Mouse (Mus musculus) megakaryocyte-erythroid progenitor cell, adult 5-6 weeks (primary cell): ENCODE results near the gene Cd248. TPM values are rescaled to one million over a fixed set of nuclear protein-coding genes. Genes with fewer than 3 reads are reported as not detected.

Experiments used
- ATAC-seq: replicated peaks from 2 replicates; pipeline ENCODE4 v1.8.0; 2016; ENCODE audit warnings: mild to moderate bottlenecking, inconsistent platforms; ENCODE audit not compliant: severe bottlenecking, poor library complexity, low FRiP score, low TSS enrichment
- total RNA-seq, 2 experiments: library from RNA; stranded (forward) in 1 of 2; stranded (reverse) in 1 of 2; fragments of 200-1000, 215-1000 nt in 1 of 2; fragments of >200 nt in 1 of 2; fragmentation: Nextera tagmentation in 1 of 2; gene quantifications; 2 replicates each; pipeline ENCODE4 v1.2.3; 2014 to 2017

Gene Cd248
- total RNA-seq, 2 experiments from 2014 or later: 3.2 to 4.1 TPM

DNA sequence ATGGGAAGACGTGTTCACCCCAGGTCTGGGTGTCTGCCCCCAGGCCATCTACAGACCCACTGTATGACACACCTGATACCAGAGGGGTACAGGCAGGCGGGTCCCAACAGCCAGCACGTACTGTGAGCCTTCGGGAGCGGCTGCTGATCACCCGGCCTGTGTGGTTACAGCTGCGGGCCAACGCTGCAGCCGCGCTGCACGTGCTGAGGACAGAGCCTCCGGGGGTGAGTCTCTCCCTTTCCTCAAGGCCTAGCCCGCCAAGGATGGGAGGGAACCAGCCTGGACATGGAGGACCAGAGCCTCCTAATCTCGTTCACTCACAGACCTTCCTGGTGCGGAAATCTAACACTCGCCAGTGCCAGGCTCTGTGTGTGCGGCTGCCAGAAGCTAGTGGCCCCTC lies 16.8 kb upstream of the Cd248 start:
- no peak for ATAC-seq

DNA sequence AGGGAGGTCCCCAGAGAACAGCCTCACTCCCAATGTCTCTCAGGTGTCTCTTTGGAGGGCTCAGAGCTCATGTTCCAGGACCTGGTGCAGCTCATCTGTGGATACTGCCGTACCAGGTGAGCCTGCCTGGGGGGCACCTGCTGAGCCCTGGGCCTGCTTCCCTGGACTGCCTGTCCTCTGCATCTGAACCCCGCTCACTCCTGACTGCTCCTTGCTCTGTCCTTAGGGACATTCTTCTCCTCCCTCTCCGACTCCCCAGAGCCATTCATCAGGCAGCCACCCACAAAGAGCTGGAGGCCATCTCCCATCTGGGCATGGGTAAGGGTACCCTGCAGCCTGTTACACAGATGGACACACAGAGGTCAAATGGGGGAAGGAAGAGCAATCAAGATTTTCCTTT lies 16.4 kb upstream of the Cd248 start:
- ATAC-seq: no peak

DNA sequence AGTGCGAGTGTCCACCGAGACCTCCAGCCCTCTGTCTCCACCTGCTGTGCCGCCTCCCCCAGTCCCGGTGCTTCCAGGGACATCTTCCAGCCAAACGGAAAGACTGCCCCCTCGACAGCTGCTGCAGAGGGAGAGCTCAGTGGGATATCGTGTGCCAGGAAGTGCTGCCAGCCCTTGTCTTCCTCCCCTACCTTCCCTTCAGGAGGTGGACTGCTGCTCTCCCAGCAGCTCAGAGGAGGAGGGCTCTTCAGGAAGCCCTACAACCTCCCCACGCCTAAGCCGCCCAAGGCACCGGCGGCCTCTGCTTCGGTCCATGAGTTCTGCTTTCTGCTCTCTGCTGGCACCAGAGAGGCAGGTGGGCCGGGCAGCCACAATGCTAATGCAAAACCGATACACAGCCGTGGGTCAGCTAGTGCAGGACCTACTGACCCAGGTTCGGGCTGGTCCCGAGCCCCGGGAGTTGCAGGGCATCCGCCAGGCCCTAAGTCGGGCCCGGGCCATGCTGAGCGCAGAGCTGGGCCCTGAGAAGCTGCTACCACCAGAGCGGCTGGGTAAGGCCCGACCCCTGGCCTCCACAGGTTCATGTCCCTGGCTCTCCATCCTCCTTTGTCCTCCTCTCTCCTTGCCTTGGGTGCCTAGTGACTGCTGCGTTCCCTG lies 15.6 kb upstream of the Cd248 start:
- no peak for ATAC-seq

DNA sequence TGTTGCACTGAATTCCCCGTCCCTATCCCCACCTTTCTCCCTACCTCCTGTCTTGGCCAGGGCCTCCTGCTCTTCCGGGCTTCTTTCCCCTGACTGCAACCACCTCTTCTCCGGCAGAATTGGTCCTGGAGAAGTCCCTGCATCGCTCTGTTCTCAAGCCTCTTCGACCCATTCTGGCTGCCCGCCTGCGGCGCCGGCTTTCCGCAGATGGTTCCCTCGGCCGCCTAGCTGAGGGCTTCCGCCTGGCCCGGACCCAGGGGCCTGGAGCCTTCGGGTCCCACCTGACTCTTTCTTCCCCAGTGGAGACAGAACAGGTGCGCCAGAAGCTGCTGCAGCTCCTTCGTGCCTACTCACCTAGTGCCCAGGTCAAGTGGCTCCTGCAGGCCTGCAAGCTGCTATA lies 15.0 kb upstream of the Cd248 start:
- no peak for ATAC-seq

DNA sequence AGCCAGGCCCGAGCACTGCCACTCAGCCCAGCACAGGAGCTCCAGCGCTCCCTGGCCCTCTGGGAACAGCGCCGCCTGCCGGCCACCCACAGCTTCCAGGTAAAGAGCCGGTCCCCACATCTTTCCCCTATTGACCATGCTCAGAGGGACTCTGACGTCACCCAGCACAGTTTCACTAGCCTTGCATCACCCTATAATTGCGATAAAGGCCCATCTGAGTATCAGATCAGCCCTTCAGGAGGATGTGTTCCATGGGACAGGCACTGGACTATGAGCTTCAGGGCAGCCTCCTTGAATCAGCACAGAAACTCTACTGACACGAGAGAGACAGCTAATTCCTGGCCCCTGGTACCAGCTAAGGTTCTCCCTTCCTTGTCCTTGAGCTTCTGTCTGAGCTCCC lies 14.0 kb upstream of the Cd248 start:
- ATAC-seq: peak; percentile 59

DNA sequence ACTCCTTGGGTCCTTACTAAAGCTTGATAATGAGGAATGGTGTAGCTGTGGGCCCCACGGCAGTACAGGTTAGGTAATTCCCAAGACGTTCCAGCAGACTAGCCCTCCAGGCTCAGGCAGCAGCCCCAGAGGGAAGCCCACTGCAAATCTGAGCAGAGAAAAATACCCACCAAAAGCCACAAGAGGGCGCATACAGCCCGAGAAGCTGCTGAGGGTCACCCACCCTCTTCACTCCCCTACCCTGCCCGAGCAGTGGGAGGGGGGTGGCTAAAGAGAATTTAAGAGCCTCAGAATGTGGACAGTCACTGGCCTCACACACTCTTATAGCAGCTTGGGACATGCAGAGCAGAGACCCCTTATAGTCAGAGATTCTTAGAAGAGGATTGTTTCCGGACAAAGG lies 11.6 kb upstream of the Cd248 start:
- no peak for ATAC-seq

DNA sequence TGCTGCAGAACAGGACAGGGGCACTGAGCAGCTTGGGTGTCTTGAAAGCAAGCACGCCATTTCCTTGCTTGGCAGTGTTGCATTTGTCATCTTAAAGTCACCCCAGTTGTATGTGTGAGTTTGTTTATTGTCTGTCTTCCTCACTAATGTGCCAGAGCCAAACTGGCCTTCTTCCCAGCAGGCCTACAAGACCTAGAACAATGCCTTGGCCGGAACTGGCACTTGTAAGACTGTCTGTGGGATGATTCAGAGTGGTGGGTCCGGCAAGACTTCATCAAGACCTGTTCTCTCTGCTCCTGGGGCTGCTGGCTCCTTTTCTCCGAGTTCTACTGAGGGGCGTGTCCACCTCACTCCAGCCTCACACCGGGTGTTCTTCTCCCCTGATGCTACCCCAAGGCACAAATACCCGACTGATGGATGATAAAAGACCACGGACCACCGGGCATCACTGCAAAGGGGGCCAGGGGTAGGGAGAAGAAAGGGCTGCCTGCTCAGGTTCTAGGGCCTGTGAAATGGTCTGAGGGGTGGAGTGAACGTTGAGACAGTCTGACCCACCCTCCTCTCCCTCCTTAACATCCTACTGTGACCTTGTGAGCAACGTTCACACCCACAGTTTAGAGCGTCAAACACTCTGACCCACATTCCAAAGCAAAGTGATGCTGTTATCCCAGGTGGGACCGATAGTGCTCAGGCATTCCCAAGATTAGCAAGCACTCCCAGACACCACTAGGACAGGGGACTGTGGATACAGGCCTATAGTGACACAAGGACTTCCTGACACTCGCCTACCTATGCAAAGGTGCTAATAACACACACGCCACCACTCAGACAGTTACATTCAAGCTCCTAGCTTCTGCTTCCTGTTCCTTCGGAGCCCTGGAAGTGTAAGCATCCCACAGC lies 9.8 kb upstream of the Cd248 start:
- no peak for ATAC-seq

DNA sequence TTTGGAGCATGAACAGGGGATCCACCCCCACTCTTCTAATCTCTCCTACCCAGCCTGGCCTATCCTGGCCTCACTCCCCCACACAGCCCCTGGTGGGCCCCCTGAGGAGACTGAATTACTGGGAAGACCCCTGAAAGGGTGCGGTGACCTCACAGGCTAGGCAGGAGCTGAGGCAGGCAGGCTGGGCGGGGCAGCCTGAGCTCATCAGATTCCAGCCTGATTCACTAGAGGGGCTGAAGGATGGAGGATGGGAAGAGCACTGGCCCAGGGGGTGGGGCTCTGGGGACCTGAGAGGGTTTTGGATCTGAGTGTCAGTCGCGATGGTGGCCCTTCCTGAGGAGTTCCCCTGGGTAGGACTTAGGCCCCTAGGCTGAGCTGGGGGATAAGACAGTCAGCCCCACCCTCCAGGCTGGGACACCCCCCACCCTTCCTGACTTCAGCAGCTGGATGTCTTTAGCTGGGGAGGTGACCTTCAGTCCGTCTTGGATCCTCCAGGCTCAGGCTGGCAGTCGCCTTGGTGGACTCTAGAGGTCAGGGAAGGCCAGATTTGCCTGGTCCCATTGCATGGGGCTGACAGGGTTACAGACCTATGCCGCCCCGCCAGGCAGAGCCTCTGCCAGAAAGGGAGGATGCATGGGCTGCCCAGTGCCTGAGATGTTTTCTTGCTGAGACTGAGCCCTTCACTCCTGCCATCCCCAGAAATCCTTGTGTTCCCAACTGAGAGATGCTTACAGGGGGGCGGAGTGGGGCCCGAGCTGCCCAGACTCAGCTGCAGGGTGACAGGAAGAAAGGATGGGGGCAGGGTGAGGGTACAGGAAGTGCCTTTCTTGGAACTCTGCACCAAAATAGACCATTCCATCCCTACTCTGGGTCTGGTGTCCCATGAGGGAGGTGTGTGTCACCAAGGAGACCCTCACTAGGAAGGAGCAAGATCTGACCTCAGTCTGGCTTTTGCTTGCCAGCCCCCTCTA lies 8.8 kb upstream of the Cd248 start:
- no peak for ATAC-seq

DNA sequence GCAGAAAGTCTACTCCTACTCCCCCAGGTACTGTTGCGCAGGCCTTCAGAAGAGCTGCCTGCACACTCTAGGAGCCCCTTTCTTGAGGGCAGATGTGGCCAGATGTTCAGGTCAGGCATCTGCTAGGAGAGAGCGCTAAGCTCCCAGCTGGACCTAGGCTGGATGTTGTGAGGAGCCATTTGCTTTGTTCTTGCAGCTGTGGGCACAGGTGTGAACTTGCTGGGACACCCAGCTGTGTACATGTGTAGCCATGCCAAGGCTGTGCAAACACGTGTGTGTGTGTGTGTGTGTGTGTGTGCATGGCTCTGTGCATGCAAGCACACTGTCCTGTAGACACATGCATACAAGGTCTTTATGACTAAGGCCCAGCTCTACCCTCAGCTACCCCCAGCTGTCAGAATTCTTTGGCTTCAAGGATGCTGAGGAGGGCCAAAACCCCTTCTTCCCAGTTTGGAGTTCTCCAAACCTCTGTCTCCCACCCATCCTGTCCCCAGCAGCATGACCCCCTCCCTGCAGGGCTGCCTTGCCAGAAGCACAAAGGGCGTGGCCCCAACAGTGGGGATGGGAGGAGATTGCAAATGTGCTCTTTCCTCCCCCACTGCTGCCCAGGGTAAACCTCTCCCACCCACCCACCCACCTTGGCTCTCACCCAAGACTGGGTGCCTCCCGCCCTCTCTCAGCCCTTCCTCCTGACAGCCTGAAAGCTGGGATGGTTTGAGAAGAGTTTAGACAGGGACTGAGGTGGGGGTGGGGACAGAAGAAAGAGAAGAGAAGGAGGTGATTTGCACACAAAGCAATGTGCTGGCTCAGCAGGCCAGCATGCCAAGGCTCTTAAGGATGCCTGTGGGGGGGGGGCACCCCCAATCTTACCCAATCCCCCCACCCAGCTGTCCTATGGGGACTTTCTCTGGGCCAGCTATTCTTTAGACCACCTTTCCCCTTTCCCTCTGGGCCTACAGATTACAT lies 7.2 kb upstream of the Cd248 start:
- no peak for ATAC-seq

DNA sequence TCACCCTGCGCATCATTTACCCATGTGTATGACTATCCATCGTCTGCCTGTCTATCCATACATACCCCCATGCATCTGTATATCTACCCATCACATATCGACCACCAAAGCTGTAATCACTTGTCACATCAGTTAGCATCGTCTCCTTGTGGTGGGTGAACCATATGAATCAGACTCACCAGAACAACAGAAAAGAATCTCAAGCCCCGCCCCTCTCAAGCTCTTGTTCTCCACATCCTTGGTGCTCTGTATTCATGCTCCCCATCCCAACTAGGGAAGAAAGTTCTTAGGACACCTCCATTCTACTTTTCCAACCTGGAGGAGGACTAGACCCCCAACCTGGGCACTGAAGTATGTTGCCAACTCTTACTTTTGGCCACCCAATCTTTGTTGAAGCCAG lies 5.8 kb upstream of the Cd248 start:
- no peak for ATAC-seq

DNA sequence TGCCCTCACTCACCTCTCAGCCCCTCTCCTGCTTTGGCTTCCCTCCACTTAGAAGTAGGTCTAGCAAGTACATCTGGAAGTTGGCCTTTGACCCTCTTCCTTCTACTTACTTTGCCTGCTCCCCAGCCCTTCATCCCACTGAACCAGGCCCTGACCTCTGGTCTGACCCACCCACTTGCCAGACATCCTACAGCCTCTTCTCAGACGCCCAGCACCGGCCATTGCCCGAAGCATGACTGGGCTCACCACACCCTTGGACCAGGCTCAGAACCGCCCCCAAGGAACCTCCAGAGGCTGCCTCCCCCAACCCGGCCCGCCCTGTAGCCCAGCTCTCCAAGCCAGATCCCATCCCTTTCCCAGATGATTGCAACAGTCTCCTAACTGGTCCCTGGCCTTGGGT lies 5.4 kb upstream of the Cd248 start:
- ATAC-seq: no peak

DNA sequence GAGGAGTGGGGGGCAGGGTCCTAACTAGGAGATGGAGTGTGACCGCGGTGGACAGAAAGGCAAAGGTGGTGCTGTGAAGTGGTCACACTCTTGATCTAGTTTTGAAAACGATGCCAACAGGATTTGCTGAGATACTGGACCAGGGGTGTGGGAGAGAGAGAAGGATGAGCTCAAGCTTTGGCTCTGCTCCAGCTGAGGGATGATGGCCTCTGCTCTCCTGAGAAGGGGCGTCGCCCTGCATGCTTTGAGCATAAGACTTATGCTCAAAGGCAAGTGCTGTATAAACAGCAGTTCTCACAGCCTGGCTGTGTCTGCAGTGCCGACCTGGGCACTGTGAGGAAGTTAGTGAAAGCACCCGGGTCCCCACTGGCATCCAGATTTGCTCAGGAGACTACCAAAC lies 2.8 kb upstream of the Cd248 start:
- ATAC-seq: no peak

DNA sequence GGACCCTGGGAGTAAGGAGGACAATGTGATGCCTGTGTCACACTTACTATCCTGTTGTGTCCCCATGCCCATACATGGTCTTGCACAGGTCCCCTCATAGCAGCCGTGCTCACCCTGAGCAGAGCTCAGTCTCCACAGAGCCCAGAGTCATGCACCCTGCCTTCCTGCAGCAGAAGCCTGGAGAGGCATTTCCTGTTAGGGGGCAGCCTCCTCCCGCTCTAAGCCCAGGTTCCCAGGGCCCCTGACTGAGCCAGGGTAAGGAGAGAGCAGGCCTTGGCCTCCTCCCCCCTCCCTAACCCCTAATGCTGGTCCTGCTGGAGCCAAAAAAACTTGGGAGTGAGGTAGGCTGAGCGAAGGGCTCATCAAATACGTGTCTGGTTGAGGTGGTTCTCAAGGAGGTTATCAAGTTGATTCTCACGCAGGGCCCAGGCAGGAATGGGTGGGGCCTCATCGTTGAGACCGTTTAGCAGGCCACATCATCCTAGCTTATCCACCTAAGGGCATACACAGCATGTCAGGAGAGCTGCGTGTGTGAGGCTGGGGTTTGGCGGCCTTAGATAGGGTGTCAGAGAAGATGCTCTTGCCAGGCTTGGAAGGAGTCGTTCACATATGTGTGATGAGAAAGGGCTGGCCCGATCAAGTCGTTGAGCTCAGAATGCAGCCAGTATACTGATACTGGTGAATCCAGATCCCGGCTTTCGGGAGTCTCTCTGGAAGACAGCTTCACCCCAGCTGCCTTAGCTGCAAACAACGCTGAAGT lies 658 bp upstream of the Cd248 start:
- ATAC-seq: peak; percentile 89

DNA sequence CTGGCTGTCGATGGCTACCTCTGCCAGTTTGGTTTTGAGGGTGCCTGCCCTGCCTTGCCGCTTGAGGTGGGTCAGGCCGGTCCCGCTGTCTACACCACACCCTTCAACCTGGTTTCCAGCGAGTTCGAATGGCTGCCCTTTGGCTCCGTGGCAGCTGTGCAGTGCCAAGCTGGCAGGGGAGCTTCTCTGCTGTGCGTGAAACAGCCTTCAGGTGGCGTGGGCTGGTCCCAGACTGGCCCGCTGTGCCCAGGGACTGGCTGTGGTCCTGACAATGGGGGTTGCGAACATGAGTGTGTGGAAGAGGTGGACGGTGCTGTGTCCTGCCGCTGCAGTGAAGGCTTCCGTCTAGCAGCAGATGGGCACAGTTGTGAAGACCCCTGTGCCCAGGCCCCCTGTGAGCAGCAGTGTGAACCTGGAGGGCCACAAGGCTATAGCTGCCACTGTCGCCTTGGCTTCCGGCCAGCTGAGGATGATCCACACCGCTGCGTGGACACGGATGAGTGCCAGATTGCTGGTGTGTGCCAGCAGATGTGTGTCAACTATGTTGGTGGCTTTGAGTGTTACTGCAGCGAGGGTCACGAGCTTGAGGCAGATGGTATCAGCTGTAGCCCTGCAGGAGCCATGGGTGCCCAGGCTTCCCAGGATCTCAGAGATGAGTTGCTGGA lies 824 bp downstream of the Cd248 start:
- ATAC-seq: no peak

DNA sequence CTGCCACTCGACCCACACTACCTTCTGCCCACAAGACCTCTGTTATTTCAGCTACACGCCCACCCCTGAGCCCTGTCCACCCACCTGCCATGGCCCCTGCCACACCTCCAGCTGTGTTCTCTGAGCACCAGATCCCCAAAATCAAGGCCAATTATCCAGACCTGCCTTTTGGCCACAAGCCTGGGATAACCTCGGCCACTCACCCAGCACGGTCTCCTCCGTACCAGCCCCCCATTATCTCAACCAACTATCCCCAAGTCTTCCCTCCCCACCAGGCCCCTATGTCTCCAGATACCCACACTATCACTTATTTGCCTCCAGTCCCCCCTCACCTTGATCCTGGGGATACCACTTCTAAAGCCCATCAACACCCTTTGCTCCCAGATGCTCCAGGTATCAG lies 1.6 kb downstream of the Cd248 start:
- no peak for ATAC-seq

DNA sequence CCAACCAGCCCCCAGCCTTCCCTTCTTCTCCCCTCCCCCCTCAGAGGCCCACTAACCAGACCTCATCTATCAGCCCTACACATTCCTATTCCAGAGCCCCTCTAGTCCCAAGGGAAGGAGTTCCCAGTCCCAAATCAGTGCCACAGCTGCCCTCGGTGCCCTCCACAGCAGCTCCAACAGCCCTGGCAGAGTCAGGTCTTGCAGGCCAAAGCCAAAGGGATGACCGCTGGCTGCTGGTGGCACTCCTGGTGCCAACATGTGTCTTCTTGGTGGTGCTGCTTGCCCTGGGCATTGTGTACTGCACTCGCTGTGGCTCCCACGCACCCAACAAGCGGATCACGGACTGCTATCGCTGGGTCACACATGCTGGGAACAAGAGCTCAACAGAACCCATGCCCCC lies 2.1 kb downstream of the Cd248 start:
- no peak for ATAC-seq

DNA sequence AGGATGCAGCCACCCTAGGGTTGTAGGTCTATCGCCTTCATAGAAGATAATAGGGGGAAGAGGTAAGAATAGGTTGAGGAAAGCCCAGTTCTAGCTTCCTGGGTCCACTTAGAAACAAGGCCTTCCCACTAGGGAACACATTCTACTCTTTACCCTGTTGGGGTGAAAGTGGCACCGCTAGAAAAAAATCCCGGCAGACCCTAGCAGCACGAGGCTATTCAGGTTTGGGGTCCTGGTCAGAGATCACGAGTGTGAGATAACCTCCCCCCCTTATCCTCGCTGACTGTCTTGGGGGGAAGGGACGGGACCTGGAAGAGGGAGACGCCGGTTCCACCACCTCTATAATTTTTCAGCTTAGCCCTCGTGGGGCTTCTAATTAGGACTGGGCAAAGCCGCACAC lies 3.2 kb downstream of the Cd248 start:
- ATAC-seq: no peak
